In genomic region chr11:108917422-108918324, GRCm38 (mm10) we compare ENCODE assay signal across 8 mouse cellular contexts. TPM values are rescaled to one million over a fixed set of nuclear protein-coding genes. Genes with fewer than 3 reads are reported as not detected.
DNase-seq lines count a peak whose midpoint lies in the region; ATAC-seq and TF ChIP-seq lines count a peak whose summit lies in the region.

No protein-coding gene starts in this region.

- 0 out of 2 replicates have a peak overlapping the region, but pooled peaks have one; percentile 7 for H3K27ac ChIP-seq in stomach, embryonic 15.5 days
- no peak overlapping the region for H3K27ac ChIP-seq in stomach, postnatal 0 days (replicated peaks)

- H3K27me3 ChIP-seq in stomach, embryonic 15.5 days (replicated peaks), result no peaks in the 10 kb centered on the region
- H3K27me3 ChIP-seq in stomach, postnatal 0 days (ENCODE audit: control insufficient read depth, insufficient read depth, low read length), result no peaks in the 10 kb centered on the region

- 22% methylated on average over 12 of the region's 12 CpGs for WGBS in stomach, embryonic 15.5 days
- WGBS in stomach, postnatal 0 days, result 30% methylated on average over 12 of the region's 12 CpGs

- no peaks in the 10 kb centered on the region for H3K36me3 ChIP-seq in stomach, embryonic 15.5 days
- no peaks in the 10 kb centered on the region for H3K36me3 ChIP-seq in stomach, postnatal 0 days (ENCODE audit: control insufficient read depth, insufficient read depth, low read length)

- no peak overlapping the region for H3K9ac ChIP-seq in stomach, embryonic 15.5 days
- H3K9ac ChIP-seq in stomach, postnatal 0 days (ENCODE audit: low read length), result no peak overlapping the region

- no peak overlapping the region for H3K4me3 ChIP-seq in stomach, embryonic 15.5 days (replicated peaks)
- no peak overlapping the region for H3K4me3 ChIP-seq in stomach, postnatal 0 days (ENCODE audit: low read depth, low read length)

- no peak for ATAC-seq in stomach, embryonic 15.5 days (ENCODE audit: insufficient read depth, low FRiP score, low read depth)
- ATAC-seq in stomach, postnatal 0 days (ENCODE audit: low FRiP score, low TSS enrichment), result no peak
- ATAC-seq in cerebellum, adult (ENCODE audit: insufficient number of reproducible peaks, low FRiP score, low TSS enrichment), result no peak
- ATAC-seq in monocyte, adult 5-6 weeks (replicated peaks; ENCODE audit: insufficient number of reproducible peaks, low FRiP score, low TSS enrichment, poor library complexity, severe bottlenecking), result no peak

- peaks cover 12% of the 10 kb centered on the region for H3K4me1 ChIP-seq in stomach, embryonic 15.5 days
- H3K4me1 ChIP-seq in stomach, postnatal 0 days (replicated peaks; ENCODE audit: control insufficient read depth, insufficient read depth), result no peaks in the 10 kb centered on the region; the same call in 1 of the 2 replicates

- TF ChIP-seq EP300 in stomach, postnatal 0 days (optimal IDR thresholded peaks at IDR 0.05), result no peak

- DNase-seq in stomach, postnatal 0 days (ENCODE audit: low spot score), result no peak
- peak; percentile 21 for DNase-seq in heart, adult 8-10 months (ENCODE audit: low spot score)
- peak; percentile 72 for DNase-seq in kidney, postnatal 14 days
- peak; percentile 74 for DNase-seq in retina, postnatal 1 day
- no peak for DNase-seq in urinary bladder, postnatal 10 days (ENCODE audit: low spot score)

- TF ChIP-seq CTCF in stomach, postnatal 0 days (IDR thresholded peaks at IDR 0.05; ENCODE audit: low read depth), result no peak

- no peak overlapping the region; the same call in 1 of the 2 replicates for H3K4me2 ChIP-seq in stomach, embryonic 15.5 days
- no peak overlapping the region for H3K4me2 ChIP-seq in stomach, postnatal 0 days (replicated peaks; ENCODE audit: low read depth)

- H3K9me3 ChIP-seq in stomach, embryonic 15.5 days, result no peaks in the 10 kb centered on the region
- H3K9me3 ChIP-seq in stomach, postnatal 0 days (ENCODE audit: control insufficient read depth, low read length), result no peaks in the 10 kb centered on the region

RNA-seq across cellular contexts. Expression of gene Axin2, which starts 2.5 kb away (rescaled TPM):
- 3.4 and 3.8 TPM in 2 replicates for polyA plus RNA-seq in stomach, embryonic 15.5 days (2015; fragmentation: Nextera tagmentation; extraction: Ambion mirVana)
- 2.6 and 2.7 TPM in 2 replicates for polyA plus RNA-seq in stomach, postnatal 0 days (2015; fragmentation: Nextera tagmentation; extraction: Ambion mirVana)
- 1 to 10 TPM; 3.7 to 7.3 (median 4.8) TPM for total RNA-seq in heart, adult 8-10 months (2022)
- 1.5 to 5.5 TPM (median 2.2 TPM) in 3 replicates for total RNA-seq in monocyte, adult 5-6 weeks (2017)

Comparison
In these comparisons a context has a peak if more than half of its experiments do, and no peak if none do; other contexts are left out.
1. DNase-seq: peak in heart, adult 8-10 months (single experiment), kidney, postnatal 14 days (single experiment) and retina, postnatal 1 day (single experiment); none in stomach, postnatal 0 days (single experiment) and urinary bladder, postnatal 10 days (single experiment).